Mouse (Mus musculus): Measurements from ENCODE around the gene Fubp1.

DNA sequence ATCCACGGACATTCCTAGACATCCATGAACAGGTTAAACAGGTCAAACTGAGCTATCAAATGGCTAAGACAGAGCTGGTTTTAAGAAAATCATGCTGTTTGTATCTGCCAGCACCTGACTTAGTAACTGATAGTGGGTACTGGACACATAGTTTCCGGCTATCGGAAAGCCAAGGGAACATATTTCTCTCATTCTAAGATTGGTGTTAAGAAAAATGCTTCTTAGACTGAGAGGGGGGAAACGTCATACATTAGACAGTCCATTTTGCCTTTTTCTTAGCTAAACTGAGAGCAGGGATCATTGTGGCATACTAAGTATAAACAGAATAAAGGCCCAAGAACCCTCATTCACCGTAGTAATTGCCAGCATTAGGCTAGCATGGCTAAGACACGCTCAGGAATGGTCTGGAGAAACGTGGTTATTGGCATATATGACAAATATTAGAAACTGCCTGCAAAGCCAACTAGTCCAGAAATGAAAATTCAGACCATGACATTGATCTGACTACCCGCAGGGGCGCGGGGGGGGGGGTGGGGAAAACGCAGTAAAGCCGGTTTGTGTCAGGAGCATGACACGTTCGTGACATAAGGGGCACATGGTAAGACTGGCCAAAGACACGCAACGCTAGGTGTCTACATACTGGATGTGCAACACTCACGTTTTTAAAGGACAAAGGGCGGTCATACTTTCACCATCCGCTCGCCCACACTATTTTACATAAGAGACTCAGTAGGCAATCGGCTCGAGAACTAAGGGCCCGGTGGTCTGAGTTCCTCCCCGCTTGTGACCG lies 850 bp upstream of the Fubp1 start:
- TF ChIP-seq POLR2A (IDR thresholded peaks at IDR 0.05; ENCODE audit: borderline replicate concordance, low read depth, low read length) (no peak), CTCF (IDR thresholded peaks at IDR 0.05; ENCODE audit: low read depth, low read length) (no peak)
